Mouse (Mus musculus) urinary bladder, postnatal 25 days (tissue): Measurements from ENCODE around the gene Ralgps2.

ENCODE experiments used
- DNase-seq: peaks from one replicate; pipeline ENCODE4 v3.0.0; 2022; ENCODE audit warnings: low spot score

The Ralgps2 gene

GRCm38 (mm10) chr1:156939251-156940141, at the start of gene Ralgps2:
TSS of gene Ralgps2 (minus strand) at chr1:156939626.
- DNase-seq: peak; percentile 39

- no peak for DNase-seq
These were observed 48.1 kb upstream of the Ralgps2 start for GRCm38 (mm10) chr1:156987576-156987975.

GRCm38 (mm10) chr1:156986641-156987345, 47.4 kb upstream of the Ralgps2 start:
- DNase-seq: no peak

GRCm38 (mm10) chr1:156985657-156986640, 46.5 kb upstream of the Ralgps2 start:
- DNase-seq: no peak

- no peak for DNase-seq
These were observed 43.8 kb upstream of the Ralgps2 start for GRCm38 (mm10) chr1:156983009-156983870.

GRCm38 (mm10) chr1:156981975-156982374, 42.5 kb upstream of the Ralgps2 start:
- no peak for DNase-seq

- no peak for DNase-seq
These were observed 40.3 kb upstream of the Ralgps2 start for GRCm38 (mm10) chr1:156979722-156980121.

- no peak for DNase-seq
These were observed 39.2 kb upstream of the Ralgps2 start for GRCm38 (mm10) chr1:156978656-156979055.

GRCm38 (mm10) chr1:156973857-156974256, 34.4 kb upstream of the Ralgps2 start:
- DNase-seq: no peak

GRCm38 (mm10) chr1:156972391-156972790, 33.0 kb upstream of the Ralgps2 start:
- no peak for DNase-seq

- DNase-seq: no peak
These were observed 31.9 kb upstream of the Ralgps2 start for GRCm38 (mm10) chr1:156971206-156971811.

- no peak for DNase-seq
These were observed 31.2 kb upstream of the Ralgps2 start for GRCm38 (mm10) chr1:156970641-156971040.

GRCm38 (mm10) chr1:156968107-156968506, 28.7 kb upstream of the Ralgps2 start:
- no peak for DNase-seq

- no peak for DNase-seq
These were observed 25.1 kb upstream of the Ralgps2 start for GRCm38 (mm10) chr1:156964586-156964932.

GRCm38 (mm10) chr1:156963871-156964585, 24.6 kb upstream of the Ralgps2 start:
- no peak for DNase-seq

GRCm38 (mm10) chr1:156961481-156962265, 22.2 kb upstream of the Ralgps2 start:
- DNase-seq: no peak

GRCm38 (mm10) chr1:156959004-156959403, 19.6 kb upstream of the Ralgps2 start:
- DNase-seq: no peak

- no peak for DNase-seq
These were observed 17.9 kb upstream of the Ralgps2 start for GRCm38 (mm10) chr1:156957360-156957759.
